Mouse (Mus musculus) CH12.LX (cell line): ENCODE results near the gene Tmem269. TPM values are rescaled to one million over a fixed set of nuclear protein-coding genes. Genes with fewer than 3 reads are reported as not detected.

Experiments
- DNase-seq: peaks from one replicate; pipeline ENCODE4 v3.0.0-alpha.2; 2013; ENCODE audit errors: extremely low read depth
- H3K27ac ChIP-seq: 2 replicates; pipeline ENCODE4 v1.5.1; 2012; ENCODE audit warnings: low read depth, mild to moderate bottlenecking, control low read depth, moderate library complexity; ENCODE audit not compliant: insufficient read depth
- H3K27me3 ChIP-seq: replicated peaks from 2 replicates; pipeline ENCODE3; 2012; ENCODE audit warnings: inconsistent platforms
- H3K36me3 ChIP-seq, 2 experiments: replicated peaks in 1 of 2; 2 replicates each; pipeline versions ENCODE3 to v1.6.1; 2012; ENCODE audit warnings: inconsistent platforms in 1 of 2, low read length in 1 of 2, mild to moderate bottlenecking in 1 of 2, mixed read lengths in 1 of 2, moderate library complexity in 1 of 2; ENCODE audit not compliant: control insufficient read depth in 1 of 2, insufficient read depth in 1 of 2
- H3K4me1 ChIP-seq, 2 experiments: 2 replicates each; pipeline ENCODE4 v1.6.1; 2012; ENCODE audit warnings: inconsistent platforms in 1 of 2, moderate library complexity in 1 of 2; ENCODE audit not compliant: insufficient read depth in 2 of 2, control insufficient read depth in 1 of 2
- H3K4me2 ChIP-seq: 2 replicates; pipeline ENCODE4 v1.6.1; 2012; ENCODE audit warnings: low read depth, mild to moderate bottlenecking, control low read depth; ENCODE audit not compliant: poor library complexity, insufficient read depth, severe bottlenecking
- H3K4me3 ChIP-seq, 3 experiments: fragments of 150-350 bp in 1 of 3; sonication (generic) in 1 of 3; replicated peaks in 1 of 3; 2 replicates each; pipeline versions ENCODE3 to v1.5.1; 2011 to 2012; ENCODE audit warnings: low read depth in 2 of 3, low read length in 2 of 3, mild to moderate bottlenecking in 2 of 3, moderate library complexity in 2 of 3, control low read depth in 1 of 3, improper control_type of control experiment in 1 of 3, inconsistent platforms in 1 of 3, mixed read lengths in 1 of 3; ENCODE audit not compliant: poor library complexity in 1 of 3
- H3K79me2 ChIP-seq: replicated peaks from 2 replicates; pipeline ENCODE4 v1.6.1; 2012; ENCODE audit warnings: mild to moderate bottlenecking, moderate library complexity; ENCODE audit not compliant: control insufficient read depth, poor library complexity, insufficient read depth, severe bottlenecking; ENCODE audit errors: extremely low read depth
- H3K9ac ChIP-seq: 2 replicates; pipeline ENCODE4 v1.6.1; 2012; ENCODE audit warnings: low read depth, mild to moderate bottlenecking, control low read depth, moderate library complexity; ENCODE audit not compliant: insufficient read depth
- H3K9me3 ChIP-seq: replicated peaks from 2 replicates; pipeline ENCODE3; 2012; ENCODE audit warnings: low read length, inconsistent platforms, mixed read lengths
- CHD1 ChIP-seq: IDR thresholded peaks from 2 replicates; pipeline ENCODE4 v1.6.1; 2012; ENCODE audit warnings: low read depth, low read length, improper control_type of control experiment, inconsistent platforms
- CTCF ChIP-seq, 2 experiments: IDR thresholded peaks in 1 of 2; conservative IDR thresholded peaks in 1 of 2; 2 replicates each; pipeline ENCODE4 v1.5.1; 2011 to 2012; ENCODE audit warnings: low read depth in 2 of 2, low read length in 2 of 2, improper control_type of control experiment in 1 of 2, inconsistent platforms in 1 of 2, mild to moderate bottlenecking in 1 of 2, moderate library complexity in 1 of 2
- E2F4 ChIP-seq: IDR thresholded peaks from 2 replicates; pipeline ENCODE4 v1.6.1; 2011; ENCODE audit warnings: low read depth, low read length, improper control_type of control experiment; ENCODE audit not compliant: insufficient replicate concordance
- GABPA ChIP-seq: IDR thresholded peaks from 2 replicates; pipeline ENCODE4 v1.6.1; 2012; ENCODE audit warnings: low read depth, low read length, improper control_type of control experiment, inconsistent platforms; ENCODE audit not compliant: insufficient replicate concordance
- IRF4 ChIP-seq: IDR thresholded peaks from 2 replicates; pipeline ENCODE4 v1.6.1; 2014; ENCODE audit warnings: low read depth, mild to moderate bottlenecking, inconsistent platforms, low read length, improper control_type of control experiment
- JUN ChIP-seq: IDR thresholded peaks from 2 replicates; pipeline ENCODE4 v1.6.1; 2011; ENCODE audit warnings: low read depth, mild to moderate bottlenecking, low read length, improper control_type of control experiment, moderate library complexity; ENCODE audit not compliant: insufficient read depth
- KAT2A ChIP-seq: IDR thresholded peaks from 2 replicates; pipeline ENCODE4 v1.6.1; 2012; ENCODE audit warnings: low read length, improper control_type of control experiment, inconsistent platforms; ENCODE audit not compliant: insufficient replicate concordance
- MAFK ChIP-seq: IDR thresholded peaks from 2 replicates; pipeline ENCODE4 v1.6.1; 2011; ENCODE audit warnings: low read length, improper control_type of control experiment; ENCODE audit not compliant: insufficient replicate concordance
- MAZ ChIP-seq: IDR thresholded peaks from 2 replicates; pipeline ENCODE4 v1.6.1; 2012; ENCODE audit warnings: low read depth, mild to moderate bottlenecking, inconsistent platforms, low read length, improper control_type of control experiment, moderate library complexity
- MEF2A ChIP-seq: IDR thresholded peaks from 2 replicates; pipeline ENCODE4 v1.6.1; 2014; ENCODE audit warnings: low read depth, mild to moderate bottlenecking, inconsistent platforms, low read length, improper control_type of control experiment, borderline replicate concordance
- MXI1 ChIP-seq: IDR thresholded peaks from 2 replicates; pipeline ENCODE4 v1.6.1; 2011; ENCODE audit warnings: mild to moderate bottlenecking, low read depth, low read length, improper control_type of control experiment
- MYC ChIP-seq: IDR thresholded peaks from 2 replicates; pipeline ENCODE4 v1.6.1; 2011; ENCODE audit warnings: low read depth, mild to moderate bottlenecking, improper control_type of control experiment, low read length
- NRF1 ChIP-seq: IDR thresholded peaks from 2 replicates; pipeline ENCODE4 v1.6.1; 2014; ENCODE audit warnings: low read depth, mild to moderate bottlenecking, inconsistent platforms, low read length, improper control_type of control experiment, moderate library complexity
- PAX5 ChIP-seq: IDR thresholded peaks from 2 replicates; pipeline ENCODE4 v1.6.1; 2012; ENCODE audit warnings: low read length, inconsistent platforms, mixed read lengths
- POLR2A ChIP-seq: IDR thresholded peaks from 2 replicates; pipeline ENCODE4 v1.6.1; 2011; ENCODE audit warnings: low read depth, mild to moderate bottlenecking, improper control_type of control experiment, low read length
- RAD21 ChIP-seq: IDR thresholded peaks from 2 replicates; pipeline ENCODE4 v1.6.1; 2011; ENCODE audit warnings: low read depth, mild to moderate bottlenecking, low read length, improper control_type of control experiment, moderate library complexity
- RCOR1 ChIP-seq: conservative IDR thresholded peaks from 2 replicates; pipeline ENCODE4 v1.6.1; 2012; ENCODE audit warnings: low read depth, mild to moderate bottlenecking, inconsistent platforms, low read length, improper control_type of control experiment
- SMC3 ChIP-seq: IDR thresholded peaks from 2 replicates; pipeline ENCODE4 v1.6.1; 2011; ENCODE audit warnings: low read depth, low read length, improper control_type of control experiment
- UBTF ChIP-seq: IDR thresholded peaks from 2 replicates; pipeline ENCODE4 v1.6.1; 2012; ENCODE audit warnings: low read depth, mild to moderate bottlenecking, inconsistent platforms, low read length, improper control_type of control experiment, moderate library complexity
- USF1 ChIP-seq: IDR thresholded peaks from 2 replicates; pipeline ENCODE4 v1.6.1; 2014; ENCODE audit warnings: low read depth, mild to moderate bottlenecking, inconsistent platforms, low read length, improper control_type of control experiment
- ZC3H11A ChIP-seq: IDR thresholded peaks from 2 replicates; pipeline ENCODE4 v1.6.1; 2012; ENCODE audit warnings: low read depth, mild to moderate bottlenecking, inconsistent platforms, low read length, improper control_type of control experiment
- ZKSCAN1 ChIP-seq: IDR thresholded peaks from 2 replicates; pipeline ENCODE4 v1.6.1; 2012; ENCODE audit warnings: low read depth, inconsistent platforms, low read length, improper control_type of control experiment, borderline replicate concordance
- ZMIZ1 ChIP-seq: IDR thresholded peaks from 2 replicates; pipeline ENCODE4 v1.6.1; 2012; ENCODE audit warnings: low read depth, mild to moderate bottlenecking, inconsistent platforms, low read length, improper control_type of control experiment
- ZNF384 ChIP-seq: IDR thresholded peaks from 2 replicates; pipeline ENCODE4 v1.6.1; 2012; ENCODE audit warnings: low read depth, low read length, improper control_type of control experiment, inconsistent platforms
- dilution Hi-C: fragments of 300-500 bp; cut with MboI; formaldehyde crosslinking; loops from 2 replicates; pipeline ENCODE4 v1.14.3; 2020; ENCODE audit warnings: low sequenced_read_pairs; ENCODE audit not compliant: extremely low pct_unique_long_range_greater_than_20kb, extremely low pct_ligation_motif_present
- in situ Hi-C: fragments of 300-500 bp; cut with MboI; formaldehyde crosslinking; loops from 3 replicates; pipeline ENCODE4 v1.14.3; 2019; ENCODE audit warnings: low sequenced_read_pairs, low pct_ligation_motif_present, low pct_unique_long_range_greater_than_20kb, mixed read lengths
- polyA plus RNA-seq: library from polyadenylated mRNA; unstranded; fragments of >175 nt; gene quantifications from 2 replicates; pipeline ENCODE4 v1.2.1, GENCODE M21; 2012; ENCODE audit warnings: low read depth; ENCODE audit not compliant: insufficient read length
- total RNA-seq, 2 experiments: library from RNA; depleted of rRNA; stranded (reverse); fragments of 300-350 nt in 1 of 2; fragments of >200 nt in 1 of 2; gene quantifications; 2 replicates each; pipeline ENCODE4 v1.2.3; 2012 to 2014

Gene Tmem269
- total and polyA plus RNA-seq, 3 experiments: 0.16 TPM; not detected in 2

DNA sequence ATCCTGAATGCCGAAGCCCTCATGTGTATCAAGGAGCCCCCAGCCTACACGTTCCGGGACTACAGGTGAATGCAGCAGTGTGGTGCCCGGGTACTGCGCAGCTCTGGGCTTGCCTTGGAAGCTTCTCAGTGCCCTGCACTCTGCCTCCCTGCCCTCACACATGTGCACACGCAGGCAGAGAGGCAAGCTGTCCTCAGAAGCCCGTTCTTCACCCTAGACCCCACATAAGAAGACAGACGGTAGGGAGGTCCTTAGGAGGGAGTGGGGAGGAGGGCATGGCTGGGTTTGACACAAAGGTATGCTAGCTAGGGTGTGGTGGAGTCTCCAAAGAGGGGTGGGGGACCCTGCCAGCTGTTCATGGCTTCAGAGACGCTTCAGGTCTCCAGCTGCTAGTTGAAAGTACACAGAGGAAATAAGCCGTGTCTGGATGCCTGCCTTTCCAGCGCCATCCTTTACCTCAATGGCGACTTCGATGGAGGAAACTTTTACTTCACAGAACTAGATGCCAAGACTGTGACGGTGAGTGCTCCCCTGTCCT is 28.7 kb upstream of the Tmem269 start:
- peaks cover 14 to 66% of the 10 kb centered on the region in 2 experiments for H3K36me3 ChIP-seq
- DNase-seq: no peak
- H3K4me1 ChIP-seq: no peaks in the 10 kb centered on the region
- in situ Hi-C loops (loop anchor here (10.0 kb wide), 1 partner anchor 288 kb away; the partner anchor contains the start of genes Foxj3 and Frg2f1), dilution Hi-C loops (no loop called here)
- H3K79me2 ChIP-seq: no peaks in the 10 kb centered on the region
- no peak overlapping the region for H3K4me3 ChIP-seq
- no peaks in the 10 kb centered on the region for H3K9me3 ChIP-seq
- no peak overlapping the region for H3K27ac ChIP-seq
- TF ChIP-seq JUN (no peak), ZC3H11A (no peak), MAFK (no peak), E2F4 (no peak), MEF2A (no peak), KAT2A (no peak), RCOR1 (no peak), ZKSCAN1 (no peak), ZNF384 (no peak), GABPA (no peak), MXI1 (no peak), NRF1 (no peak), SMC3 (no peak), ZMIZ1 (no peak)
- no peaks in the 10 kb centered on the region for H3K27me3 ChIP-seq
- no peak overlapping the region for H3K4me2 ChIP-seq
- no peak overlapping the region for H3K9ac ChIP-seq

DNA sequence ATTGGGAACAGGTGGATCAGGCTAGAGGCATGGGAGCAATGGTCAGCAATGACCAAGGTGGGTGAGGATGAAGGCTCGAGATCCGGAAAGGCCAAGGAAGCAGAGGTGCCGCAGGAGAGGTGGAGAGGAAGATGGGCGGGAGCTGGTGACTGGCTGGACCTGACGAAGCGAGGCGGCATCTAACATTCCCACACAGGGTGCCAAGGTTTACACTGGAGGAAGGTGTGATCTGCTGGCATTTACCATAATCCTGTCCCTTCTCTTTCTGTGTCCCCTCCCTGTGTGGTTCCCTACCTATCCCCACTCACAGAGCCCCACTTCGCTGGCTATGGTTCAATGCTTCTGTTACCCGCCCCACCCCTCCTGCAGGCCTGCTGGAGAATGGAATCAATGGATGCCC is 27.9 kb upstream of the Tmem269 start:
- Histone ChIP-seq H3K4me2 (no peak overlapping the region), H3K27me3 (no peaks in the 10 kb centered on the region), H3K9ac (no peak overlapping the region), H3K4me1 (no peaks in the 10 kb centered on the region), H3K27ac (no peak overlapping the region), H3K9me3 (no peaks in the 10 kb centered on the region), H3K4me3 (no peak overlapping the region), H3K36me3 (peaks cover 22 to 74% of the 10 kb centered on the region in 2 experiments), H3K79me2 (no peaks in the 10 kb centered on the region)
- TF ChIP-seq ZKSCAN1: no peak
- TF ChIP-seq SMC3: no peak
- TF ChIP-seq JUN: no peak
- TF ChIP-seq ZMIZ1: no peak
- no peak for TF ChIP-seq USF1
- TF ChIP-seq CTCF (conservative IDR thresholded peaks at IDR 0.05 in 1 of 2, IDR thresholded peaks at IDR 0.05 in 1 of 2; ENCODE audit: low read depth in 2 of 2, low read length in 2 of 2): no peak
- no peak for TF ChIP-seq RAD21
- TF ChIP-seq CHD1: no peak
- no peak for TF ChIP-seq POLR2A
- no peak for TF ChIP-seq UBTF
- TF ChIP-seq IRF4: no peak
- TF ChIP-seq MYC: no peak
- TF ChIP-seq ZC3H11A: no peak
- no peak for TF ChIP-seq RCOR1
- TF ChIP-seq ZNF384: no peak
- TF ChIP-seq GABPA: no peak
- TF ChIP-seq MAZ: no peak
- no peak for TF ChIP-seq PAX5
- dilution Hi-C loops (no loop called here), in situ Hi-C loops (loop anchor here (10.0 kb wide), 1 partner anchor 289 kb away; the partner anchor contains the start of genes Foxj3 and Frg2f1)
- no peak for DNase-seq
